Mouse (Mus musculus) adrenal gland, postnatal 4 days (tissue): ENCODE measurements at regions not wholly inside any gene's neighbourhood (a gene's known extent, or its start where the extent isn't known, plus 50 kb on each side); places are given as distances from the start of the nearest gene placed in this dataset.
A peak's percentile ranks its signal among the peaks of the same experiment; 100 is the strongest.
"Not testable (repeated sequence)": the region's sequence is repeated elsewhere in the genome, so short reads cannot be mapped to it uniquely, and the experiment has no call there.

Experiments used
- DNase-seq, 2 experiments: peaks; one replicate each; pipeline ENCODE4 v3.0.0; 2021 to 2022; ENCODE audit warnings: low spot score in 2 of 2, mixed read lengths in 2 of 2

GRCm38 (mm10) chr16:50533881-50534280 lies 57.1 kb downstream of the Ccdc54 start:
- DNase-seq, result no peak

- peak; percentile 74 to 75 for DNase-seq
Observed at GRCm38 (mm10) chr16:50529511-50530416, 61.2 kb downstream of the Ccdc54 start.

- peak; percentile 42 to 67 for DNase-seq
Observed at GRCm38 (mm10) chr16:50528677-50529510, 62.1 kb downstream of the Ccdc54 start.

GRCm38 (mm10) chr16:50528355-50528676 lies 62.6 kb downstream of the Ccdc54 start:
- no peak for DNase-seq

- not testable (repeated sequence) for DNase-seq
Observed at GRCm38 (mm10) chr16:50526930-50527329, 64.0 kb downstream of the Ccdc54 start.

- DNase-seq, result no peak
Observed at GRCm38 (mm10) chr16:50525934-50526366, 65.0 kb downstream of the Ccdc54 start.

- no peak for DNase-seq
Observed at GRCm38 (mm10) chr16:50525504-50525903, 65.5 kb downstream of the Ccdc54 start.

GRCm38 (mm10) chr16:50519610-50520009 lies 71.3 kb downstream of the Ccdc54 start:
- DNase-seq, result no peak

GRCm38 (mm10) chr16:50516579-50516978 lies 74.4 kb downstream of the Ccdc54 start:
- no peak for DNase-seq

GRCm38 (mm10) chr16:50515039-50515438 lies 75.9 kb downstream of the Ccdc54 start:
- DNase-seq, result no peak

GRCm38 (mm10) chr16:50512080-50512479 lies 78.9 kb downstream of the Ccdc54 start:
- DNase-seq, result no peak

GRCm38 (mm10) chr16:50509529-50509895 lies 77.3 kb upstream of the Bbx start:
- no peak for DNase-seq

- DNase-seq, result no peak
Observed at GRCm38 (mm10) chr16:50508673-50509528, 76.7 kb upstream of the Bbx start.

GRCm38 (mm10) chr16:50504619-50505018 lies 72.4 kb upstream of the Bbx start:
- no peak for DNase-seq

GRCm38 (mm10) chr16:50498909-50499308 lies 66.7 kb upstream of the Bbx start:
- no peak for DNase-seq

GRCm38 (mm10) chr16:50493662-50494061 lies 61.5 kb upstream of the Bbx start:
- DNase-seq, result no peak

GRCm38 (mm10) chr16:50489244-50489643 lies 57.1 kb upstream of the Bbx start:
- DNase-seq, result no peak

GRCm38 (mm10) chr16:50482360-50482786 lies 50.2 kb upstream of the Bbx start:
- no peak for DNase-seq
